Mouse (Mus musculus): Measurements from ENCODE around the gene Gm11541. TPM values are rescaled to one million over a fixed set of nuclear protein-coding genes. Genes with fewer than 3 reads are reported as not detected.

Gm11541 gene
- polyA plus RNA-seq, 1 experiment from 2014 or later, result 0.12 TPM

GRCm38 (mm10) chr11:94687178-94687577, 17.1 kb downstream of the Gm11541 start:
- H3K4me1 ChIP-seq, result no peaks in the 10 kb centered on the region
- no peak overlapping the region for H3K4me3 ChIP-seq

GRCm38 (mm10) chr11:94682427-94682826, 21.9 kb downstream of the Gm11541 start:
- no peak overlapping the region for H3K4me2 ChIP-seq (replicated peaks)
- H3K36me3 ChIP-seq, result no peaks in the 10 kb centered on the region
- H3K4me1 ChIP-seq, result peaks cover 4% of the 10 kb centered on the region
- ATAC-seq (ENCODE audit: low FRiP score), result no peak
- no peak overlapping the region for H3K27ac ChIP-seq
- H3K9ac ChIP-seq, result no peak overlapping the region
- 81% methylated on average over 7 of the region's 7 CpGs for WGBS
- H3K27me3 ChIP-seq, result no peaks in the 10 kb centered on the region
- no peak overlapping the region for H3K4me3 ChIP-seq
- no peaks in the 10 kb centered on the region for H3K9me3 ChIP-seq (replicated peaks)

More at GRCm38 (mm10) chr11:94687178-94687577, 17.1 kb downstream of the Gm11541 start:
- Histone ChIP-seq H3K9me3 (replicated peaks) (no peaks in the 10 kb centered on the region), H3K9ac (no peak overlapping the region), H3K27ac (no peak overlapping the region), H3K4me2 (replicated peaks) (no peak overlapping the region), H3K36me3 (no peaks in the 10 kb centered on the region), H3K27me3 (no peaks in the 10 kb centered on the region)
- 84% methylated on average over 6 of the region's 6 CpGs for WGBS
- no peak for ATAC-seq (ENCODE audit: low FRiP score)

DNA sequence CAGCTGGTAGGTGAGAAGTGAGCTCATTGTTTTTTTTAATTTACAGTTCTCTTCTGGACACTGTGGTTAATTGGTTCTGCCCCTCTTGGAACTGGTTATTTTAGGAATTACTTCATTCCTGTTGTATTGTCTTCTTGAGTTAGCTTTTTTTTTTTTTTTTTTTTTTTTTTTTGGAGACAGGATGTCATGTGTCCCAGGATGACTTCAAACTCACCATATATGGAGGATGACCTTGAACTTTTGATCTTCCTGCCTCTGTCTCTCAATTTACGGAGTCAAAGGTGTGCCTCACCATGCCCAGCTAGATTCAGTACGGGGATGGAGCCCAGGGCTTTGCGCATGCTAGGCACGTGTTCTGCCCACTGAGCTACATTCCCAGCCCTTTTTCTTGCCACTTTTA, 22.7 kb downstream of the Gm11541 start:
- no peak overlapping the region for H3K9ac ChIP-seq
- no peak for ATAC-seq (ENCODE audit: low FRiP score)
- H3K4me3 ChIP-seq, result no peak overlapping the region
- peaks cover 6% of the 10 kb centered on the region for H3K4me1 ChIP-seq
- WGBS, result 85% methylated on average over 4 of the region's 4 CpGs
- H3K36me3 ChIP-seq, result no peaks in the 10 kb centered on the region
- no peaks in the 10 kb centered on the region for H3K27me3 ChIP-seq
- H3K4me2 ChIP-seq (replicated peaks), result no peak overlapping the region
- no peak overlapping the region for H3K27ac ChIP-seq
- H3K9me3 ChIP-seq (replicated peaks), result no peaks in the 10 kb centered on the region

GRCm38 (mm10) chr11:94680639-94681038, 23.7 kb downstream of the Gm11541 start:
- Histone ChIP-seq H3K4me2 (replicated peaks) (no peak overlapping the region), H3K9me3 (replicated peaks) (no peaks in the 10 kb centered on the region), H3K27ac (no peak overlapping the region), H3K4me1 (peaks cover 16% of the 10 kb centered on the region), H3K27me3 (no peaks in the 10 kb centered on the region), H3K4me3 (no peak overlapping the region), H3K9ac (no peak overlapping the region), H3K36me3 (no peaks in the 10 kb centered on the region)
- no peak for ATAC-seq (ENCODE audit: low FRiP score)

DNA sequence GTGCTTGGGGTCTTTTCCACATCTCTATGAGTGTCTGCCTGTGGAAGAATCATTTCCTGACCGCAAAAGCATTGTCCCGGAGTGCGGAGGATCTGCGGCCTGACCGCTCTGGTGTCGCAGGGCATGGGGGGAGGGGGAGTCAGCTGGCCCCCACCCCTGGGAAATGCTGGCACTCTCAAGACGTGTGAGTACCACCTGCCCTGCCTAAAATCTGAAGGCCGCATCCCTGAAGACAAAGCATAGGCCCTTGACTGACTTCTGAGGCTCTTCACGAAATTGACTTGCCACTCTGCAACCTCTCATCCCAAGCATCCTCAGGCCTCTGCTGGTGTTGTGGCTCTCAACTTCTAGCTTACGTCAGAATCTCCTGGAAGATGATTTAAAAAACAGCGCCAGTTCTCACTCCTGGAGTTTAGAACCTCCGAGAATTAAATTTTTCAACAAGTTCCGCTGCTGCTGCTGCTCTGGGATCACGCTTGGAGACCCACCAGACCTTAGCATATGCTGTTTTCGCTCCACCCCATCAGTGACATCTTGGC, 26.6 kb downstream of the Gm11541 start:
- 31% methylated on average over 15 of the region's 15 CpGs for WGBS
- peaks cover 26% of the 10 kb centered on the region for H3K4me1 ChIP-seq
- no peak; the same call in 1 of the 2 replicates for ATAC-seq (ENCODE audit: low FRiP score)
- peak overlapping the region; percentile 84 for H3K4me2 ChIP-seq (replicated peaks)
- peak overlapping the region; percentile 83; the same call in 1 of the 2 replicates for H3K9ac ChIP-seq
- H3K9me3 ChIP-seq (replicated peaks), result no peaks in the 10 kb centered on the region
- H3K36me3 ChIP-seq, result no peaks in the 10 kb centered on the region
- H3K4me3 ChIP-seq, result peak overlapping the region; percentile 69
- peak overlapping the region; percentile 95; the same call in 1 of the 2 replicates for H3K27ac ChIP-seq
- H3K27me3 ChIP-seq, result no peaks in the 10 kb centered on the region

GRCm38 (mm10) chr11:94676754-94677606, 27.3 kb downstream of the Gm11541 start, which contains the start of gene Xylt2:
Xylt2 (minus strand) TSS chr11:94677515.
- H3K4me2 ChIP-seq (replicated peaks), result peak within 1 kb of the TSS; percentile 84
- peak within 1 kb of the TSS; percentile 69 for H3K4me3 ChIP-seq
- H3K9ac ChIP-seq, result peak within 1 kb of the TSS; percentile 83
- ATAC-seq (ENCODE audit: low FRiP score), result peak; percentile 94
- no peaks in the 10 kb centered on the region for H3K27me3 ChIP-seq
- WGBS, result under 1% methylated on average over 78 of the region's 82 CpGs
- H3K27ac ChIP-seq, result peak within 1 kb of the TSS; percentile 95
- no peaks in the 10 kb centered on the region for H3K36me3 ChIP-seq
- no peaks in the 10 kb centered on the region for H3K9me3 ChIP-seq (replicated peaks)
- H3K4me1 ChIP-seq, result peaks cover 26% of the 10 kb centered on the region

DNA sequence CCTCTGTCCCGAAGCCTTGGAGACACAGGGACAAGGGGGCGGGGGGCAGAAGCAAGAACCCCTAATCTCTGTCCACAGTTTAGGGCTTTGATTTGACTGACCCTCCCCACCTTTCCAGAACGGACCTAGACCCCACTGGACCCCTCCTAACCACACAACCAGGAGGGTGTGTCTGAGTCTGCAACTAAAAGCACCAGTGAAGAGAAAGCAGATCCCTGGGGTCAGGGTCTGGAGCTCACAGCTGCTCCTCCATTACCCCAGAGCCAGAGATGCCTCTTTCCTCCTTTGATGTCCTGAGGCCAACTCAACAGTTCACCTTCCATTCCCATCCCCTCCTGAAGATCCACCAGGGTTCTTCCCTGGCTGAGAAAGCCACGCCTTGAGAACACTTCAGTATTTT, 28.0 kb downstream of the Gm11541 start:
- no peak for ATAC-seq (ENCODE audit: low FRiP score)
- Histone ChIP-seq H3K4me2 (replicated peaks) (peak overlapping the region; percentile 84), H3K27ac (peak overlapping the region; percentile 95), H3K9me3 (replicated peaks) (no peaks in the 10 kb centered on the region), H3K4me1 (peaks cover 26% of the 10 kb centered on the region), H3K36me3 (no peaks in the 10 kb centered on the region), H3K27me3 (no peaks in the 10 kb centered on the region), H3K9ac (peak overlapping the region; percentile 83), H3K4me3 (peak overlapping the region; percentile 69)
- WGBS, result 37% methylated on average over 4 of the region's 4 CpGs

DNA sequence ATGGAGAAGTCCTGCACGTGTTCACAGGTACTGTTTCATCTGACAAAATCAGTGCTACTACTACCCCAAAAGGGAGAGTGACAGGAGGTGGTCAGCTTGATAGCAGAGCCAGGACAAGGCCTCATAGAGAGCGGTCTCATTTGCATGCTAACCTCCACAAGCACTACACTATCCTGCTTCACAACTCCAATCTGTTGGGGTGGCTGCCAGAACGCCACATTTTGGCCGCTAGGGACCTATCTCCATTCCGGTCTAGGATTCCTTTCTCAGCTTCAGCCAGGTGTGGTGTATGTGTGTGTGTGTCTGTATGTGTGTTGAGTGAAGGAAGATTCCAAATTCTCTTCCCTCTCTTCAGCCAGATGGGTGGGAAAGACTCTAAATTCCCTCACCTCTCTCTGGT, 28.9 kb downstream of the Gm11541 start:
- Histone ChIP-seq H3K27ac (no peak overlapping the region), H3K4me1 (peaks cover 26% of the 10 kb centered on the region), H3K9ac (no peak overlapping the region), H3K9me3 (replicated peaks) (no peaks in the 10 kb centered on the region), H3K27me3 (no peaks in the 10 kb centered on the region), H3K4me3 (no peak overlapping the region), H3K4me2 (replicated peaks) (no peak overlapping the region), H3K36me3 (peaks cover 3% of the 10 kb centered on the region; the same call in 1 of the 2 replicates)
- no peak for ATAC-seq (ENCODE audit: low FRiP score)
- WGBS, result 73% methylated on average over 5 of the region's 5 CpGs

GRCm38 (mm10) chr11:94674984-94675383, 29.3 kb downstream of the Gm11541 start:
- Histone ChIP-seq H3K4me1 (peaks cover 26% of the 10 kb centered on the region), H3K9ac (no peak overlapping the region), H3K4me2 (replicated peaks) (no peak overlapping the region), H3K27ac (no peak overlapping the region), H3K9me3 (replicated peaks) (no peaks in the 10 kb centered on the region), H3K27me3 (no peaks in the 10 kb centered on the region), H3K4me3 (no peak overlapping the region), H3K36me3 (peaks cover 7% of the 10 kb centered on the region)
- ATAC-seq (ENCODE audit: low FRiP score), result no peak
- 78% methylated on average over 5 of the region's 5 CpGs for WGBS

- no peak overlapping the region for H3K4me3 ChIP-seq
- WGBS, result 90% methylated on average over 6 of the region's 6 CpGs
- H3K9me3 ChIP-seq (replicated peaks), result no peaks in the 10 kb centered on the region
- H3K27me3 ChIP-seq, result no peaks in the 10 kb centered on the region
- ATAC-seq (ENCODE audit: low FRiP score), result no peak
- no peak overlapping the region for H3K4me2 ChIP-seq (replicated peaks)
- H3K27ac ChIP-seq, result no peak overlapping the region
- H3K4me1 ChIP-seq, result no peaks in the 10 kb centered on the region
- H3K36me3 ChIP-seq, result peaks cover 93% of the 10 kb centered on the region
- no peak overlapping the region for H3K9ac ChIP-seq
Observed at GRCm38 (mm10) chr11:94665281-94665680, 39.0 kb downstream of the Gm11541 start.

GRCm38 (mm10) chr11:94661344-94661743, 43.0 kb downstream of the Gm11541 start:
- no peaks in the 10 kb centered on the region for H3K4me1 ChIP-seq
- no peaks in the 10 kb centered on the region for H3K9me3 ChIP-seq (replicated peaks)
- peaks cover 82% of the 10 kb centered on the region for H3K36me3 ChIP-seq
- no peak overlapping the region for H3K4me2 ChIP-seq (replicated peaks)
- H3K27me3 ChIP-seq, result no peaks in the 10 kb centered on the region
- no peak for ATAC-seq (ENCODE audit: low FRiP score)
- H3K9ac ChIP-seq, result no peak overlapping the region
- no peak overlapping the region for H3K4me3 ChIP-seq
- no peak overlapping the region for H3K27ac ChIP-seq
- WGBS, result 75% methylated on average over 1 of the region's 1 CpGs

GRCm38 (mm10) chr11:94653663-94654436, 50.4 kb downstream of the Gm11541 start, which contains the start of the genes Mrpl27 and Eme1:
Mrpl27 (plus strand) TSS chr11:94653767.
Eme1 (minus strand) TSS chr11:94653964.
- H3K4me3 ChIP-seq, result peak within 1 kb of the TSS; percentile 61
- H3K4me1 ChIP-seq, result peaks cover 15% of the 10 kb centered on the region
- peak within 1 kb of the TSS; percentile 94 for H3K27ac ChIP-seq
- H3K9me3 ChIP-seq (replicated peaks), result no peaks in the 10 kb centered on the region
- H3K9ac ChIP-seq, result peak within 1 kb of the TSS; percentile 64
- H3K27me3 ChIP-seq, result no peaks in the 10 kb centered on the region
- peak within 1 kb of the TSS; percentile 74 for H3K4me2 ChIP-seq (replicated peaks)
- peaks cover 27% of the 10 kb centered on the region for H3K36me3 ChIP-seq
- ATAC-seq (ENCODE audit: low FRiP score), result peak; percentile 90
- 2% methylated on average over 32 of the region's 32 CpGs for WGBS

All from hindbrain, embryonic 12.5 days (tissue).